Mouse (Mus musculus) stomach, embryonic 14.5 days (tissue): ENCODE data around the gene Pdgfb. TPM values are rescaled to one million over a fixed set of nuclear protein-coding genes. Genes with fewer than 3 reads are reported as not detected.

ENCODE experiments used
- ATAC-seq: fragments of 200-750 bp; cut with Nextera tagmentation; 2 replicates; pipeline ENCODE4 v1.8.0; 2017; ENCODE audit warnings: low read depth, moderate TSS enrichment; ENCODE audit not compliant: insufficient number of reproducible peaks, insufficient read depth, low FRiP score
- H3K27ac ChIP-seq: fragments of 300-500 bp; sonication (generic); 2 replicates; pipeline ENCODE4 v1.5.1; 2014; ENCODE audit warnings: mild to moderate bottlenecking, low read length, moderate library complexity, mixed read lengths
- H3K27me3 ChIP-seq: fragments of 300-500 bp; sonication (generic); 2 replicates; pipeline ENCODE4 v1.6.1; 2014; ENCODE audit warnings: low read length, control low read depth, mixed read lengths; ENCODE audit not compliant: control insufficient read depth, insufficient read depth
- H3K36me3 ChIP-seq: fragments of 300-500 bp; sonication (generic); 2 replicates; pipeline ENCODE4 v1.6.1; 2014; ENCODE audit warnings: mild to moderate bottlenecking, control low read depth, low read length, moderate library complexity, mixed read lengths; ENCODE audit not compliant: control insufficient read depth, insufficient read depth
- H3K4me1 ChIP-seq: fragments of 300-500 bp; sonication (generic); 2 replicates; pipeline ENCODE4 v1.6.1; 2014; ENCODE audit warnings: low read length, control low read depth, mixed read lengths; ENCODE audit not compliant: control insufficient read depth, insufficient read depth
- H3K4me2 ChIP-seq: fragments of 300-500 bp; sonication (generic); replicated peaks from 2 replicates; pipeline ENCODE4 v1.6.1; 2014; ENCODE audit warnings: low read depth, low read length, control low read depth
- H3K4me3 ChIP-seq: fragments of 300-500 bp; sonication (generic); 2 replicates; pipeline ENCODE4 v1.5.1; 2014; ENCODE audit warnings: low read depth, low read length, control low read depth
- H3K9ac ChIP-seq: fragments of 300-500 bp; sonication (generic); replicated peaks from 2 replicates; pipeline ENCODE4 v1.6.1; 2014; ENCODE audit warnings: low read depth, mild to moderate bottlenecking, control low read depth, low read length, moderate library complexity, mixed read lengths
- H3K9me3 ChIP-seq: fragments of 300-500 bp; sonication (generic); 2 replicates; pipeline ENCODE4 v1.6.1; 2016; ENCODE audit warnings: low read depth, low read length, control low read depth; ENCODE audit not compliant: control insufficient read depth
- WGBS: fragments of 180-500 bp; shearing (Covaris S2); extraction: QIAGEN DNeasy Blood & Tissue Kit; methylation state at CpG from one replicate; pipeline ENCODE4 v1.1.7; 2014; 5-methylcytosine and 5-hydroxymethylcytosine counted together
- polyA plus RNA-seq: library from polyadenylated mRNA; unstranded; fragments of >200 nt; fragmentation: Nextera tagmentation; extraction: Ambion mirVana; gene quantifications from 2 replicates; pipeline ENCODE4 v1.2.1, GENCODE M21; 2014

Gene Pdgfb
- polyA plus RNA-seq, 1 experiment from 2014 or later = 5.0 TPM

DNA sequence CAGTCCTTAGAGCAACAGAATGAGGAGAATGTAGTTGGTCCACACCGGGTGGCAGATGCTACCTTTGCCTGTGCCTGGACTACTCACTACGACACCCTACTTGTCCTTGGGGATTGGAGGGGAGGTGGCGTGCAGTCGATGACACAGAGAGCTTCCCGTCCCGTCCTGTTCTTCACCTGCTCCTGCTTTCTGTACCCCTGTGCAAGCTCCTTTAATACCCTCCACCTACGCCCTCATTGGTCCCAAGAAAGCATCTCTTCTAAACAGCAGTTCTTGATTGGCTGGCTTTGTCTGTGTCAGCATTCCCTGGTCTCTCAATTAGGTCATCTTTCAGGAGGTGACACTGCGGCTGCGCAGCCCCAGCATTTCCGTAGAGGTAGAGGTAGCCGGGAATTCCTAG is 43.8 kb downstream of the Pdgfb start, which contains the start of gene Cbx7:
Gene Cbx7, minus strand, starts transcription at position 180 of the 400 bp plus-strand sequence.
- no peaks in the 10 kb centered on the region for H3K4me1 ChIP-seq
- no peak within 1 kb of the TSS for H3K27ac ChIP-seq
- H3K4me3 ChIP-seq = no peak within 1 kb of the TSS
- no peak within 1 kb of the TSS for H3K4me2 ChIP-seq
- no peaks in the 10 kb centered on the region for H3K36me3 ChIP-seq
- no peak within 1 kb of the TSS for H3K9ac ChIP-seq
- H3K9me3 ChIP-seq = no peaks in the 10 kb centered on the region
- ATAC-seq = no peak
- WGBS = 93% methylated on average over 11 of the region's 11 CpGs
- H3K27me3 ChIP-seq = no peaks in the 10 kb centered on the region

DNA sequence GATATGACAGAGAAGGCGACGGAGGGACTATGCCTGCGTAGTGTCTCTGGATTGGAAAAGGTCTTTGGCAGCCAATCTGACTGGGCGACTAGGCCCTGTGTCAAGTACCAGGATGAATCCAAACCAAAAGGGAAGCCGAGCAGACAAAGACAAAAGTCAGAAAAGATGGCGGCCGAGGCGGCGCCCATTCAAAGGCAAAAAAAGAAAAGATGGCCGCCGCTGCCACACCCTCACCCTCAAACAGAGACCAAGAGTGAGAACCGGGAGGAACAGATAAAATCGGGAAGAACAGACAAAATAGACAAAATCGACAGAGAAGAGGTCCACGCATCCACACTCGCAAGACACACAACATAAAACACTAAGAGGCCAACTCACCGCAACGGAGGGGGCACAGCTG is 44.3 kb downstream of the Pdgfb start:
- no peaks in the 10 kb centered on the region for H3K27me3 ChIP-seq
- no peak for ATAC-seq
- H3K4me1 ChIP-seq = no peaks in the 10 kb centered on the region
- no peak overlapping the region for H3K4me3 ChIP-seq
- no peak overlapping the region for H3K9ac ChIP-seq
- 94% methylated on average over 18 of the region's 18 CpGs for WGBS
- H3K4me2 ChIP-seq = no peak overlapping the region
- H3K36me3 ChIP-seq = no peaks in the 10 kb centered on the region
- H3K9me3 ChIP-seq = no peaks in the 10 kb centered on the region
- H3K27ac ChIP-seq = no peak overlapping the region

DNA sequence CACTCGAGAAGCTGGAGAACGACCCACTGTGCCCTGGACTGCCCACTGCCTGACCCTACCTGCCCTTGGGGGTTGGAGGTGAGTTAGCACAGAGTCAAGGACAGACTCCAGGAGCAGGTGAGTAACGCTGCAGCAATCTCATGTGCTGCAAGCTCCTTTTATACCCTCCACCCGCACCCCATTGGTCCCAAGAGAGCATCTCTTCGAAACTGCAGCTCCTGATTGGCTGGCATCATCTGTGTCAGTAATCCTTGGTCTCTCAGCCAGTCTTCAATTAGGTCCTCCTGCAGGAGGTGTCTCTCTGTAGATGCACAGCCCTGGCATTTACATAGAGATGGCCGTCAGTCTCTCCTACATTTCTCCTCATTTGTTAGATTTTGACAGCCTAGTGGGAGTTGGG is 47.4 kb downstream of the Pdgfb start:
- no peaks in the 10 kb centered on the region for H3K27me3 ChIP-seq
- no peak overlapping the region for H3K4me2 ChIP-seq
- 80% methylated on average over 6 of the region's 6 CpGs for WGBS
- H3K4me1 ChIP-seq = no peaks in the 10 kb centered on the region
- no peak overlapping the region for H3K9ac ChIP-seq
- no peaks in the 10 kb centered on the region for H3K9me3 ChIP-seq
- no peak overlapping the region for H3K27ac ChIP-seq
- no peak for ATAC-seq
- no peak overlapping the region for H3K4me3 ChIP-seq
- no peaks in the 10 kb centered on the region for H3K36me3 ChIP-seq

DNA sequence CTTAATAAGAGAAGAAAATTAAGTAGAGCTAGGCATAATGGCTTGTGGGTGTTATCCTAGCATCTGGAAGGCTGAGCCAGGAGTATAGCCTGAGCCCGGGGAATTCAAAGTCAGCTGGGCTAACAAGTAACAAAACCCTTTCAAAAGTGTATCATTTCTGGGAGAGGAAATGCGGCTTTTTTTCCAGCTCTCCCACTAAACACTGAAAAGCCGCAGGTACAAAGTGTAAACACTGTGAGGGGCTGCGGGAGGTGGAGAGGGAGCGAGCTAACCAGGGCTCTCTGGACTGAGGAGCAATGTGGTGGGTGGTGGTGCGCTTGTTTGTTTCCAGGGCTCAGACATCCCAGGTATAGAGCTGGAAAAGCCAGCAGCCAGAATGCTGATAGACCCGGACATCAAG is 50.4 kb downstream of the Pdgfb start:
- WGBS = 59% methylated on average over 7 of the region's 7 CpGs
- Histone ChIP-seq H3K9ac (no peak overlapping the region), H3K9me3 (no peaks in the 10 kb centered on the region), H3K27ac (no peak overlapping the region), H3K27me3 (no peaks in the 10 kb centered on the region), H3K4me2 (no peak overlapping the region), H3K4me1 (no peaks in the 10 kb centered on the region), H3K4me3 (no peak overlapping the region), H3K36me3 (no peaks in the 10 kb centered on the region)
- ATAC-seq = no peak

DNA sequence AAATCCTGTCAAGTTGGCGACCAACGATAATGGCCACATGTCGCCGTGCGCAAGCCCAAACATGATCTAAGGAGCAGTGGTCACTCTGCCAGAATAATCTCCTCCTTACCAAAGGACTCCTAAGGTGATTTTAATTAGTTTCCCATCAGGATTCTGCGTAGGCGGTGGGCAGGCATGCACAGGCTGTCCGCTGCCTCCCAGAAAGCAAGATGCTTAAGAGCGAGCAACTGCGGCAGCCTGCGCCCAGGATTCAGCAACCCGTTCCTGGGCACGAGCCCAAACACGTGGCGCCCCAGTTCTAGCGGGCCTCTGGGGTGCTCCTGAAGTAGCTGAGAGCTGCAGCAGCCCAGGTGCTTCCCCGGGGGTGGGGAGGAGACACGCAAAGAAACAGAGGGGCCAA is 52.1 kb downstream of the Pdgfb start:
- no peaks in the 10 kb centered on the region for H3K4me1 ChIP-seq
- H3K27me3 ChIP-seq = no peaks in the 10 kb centered on the region
- no peak overlapping the region for H3K27ac ChIP-seq
- no peak overlapping the region for H3K9ac ChIP-seq
- no peak for ATAC-seq
- H3K36me3 ChIP-seq = no peaks in the 10 kb centered on the region
- 91% methylated on average over 18 of the region's 18 CpGs for WGBS
- no peak overlapping the region for H3K4me2 ChIP-seq
- no peak overlapping the region for H3K4me3 ChIP-seq
- no peaks in the 10 kb centered on the region for H3K9me3 ChIP-seq

DNA sequence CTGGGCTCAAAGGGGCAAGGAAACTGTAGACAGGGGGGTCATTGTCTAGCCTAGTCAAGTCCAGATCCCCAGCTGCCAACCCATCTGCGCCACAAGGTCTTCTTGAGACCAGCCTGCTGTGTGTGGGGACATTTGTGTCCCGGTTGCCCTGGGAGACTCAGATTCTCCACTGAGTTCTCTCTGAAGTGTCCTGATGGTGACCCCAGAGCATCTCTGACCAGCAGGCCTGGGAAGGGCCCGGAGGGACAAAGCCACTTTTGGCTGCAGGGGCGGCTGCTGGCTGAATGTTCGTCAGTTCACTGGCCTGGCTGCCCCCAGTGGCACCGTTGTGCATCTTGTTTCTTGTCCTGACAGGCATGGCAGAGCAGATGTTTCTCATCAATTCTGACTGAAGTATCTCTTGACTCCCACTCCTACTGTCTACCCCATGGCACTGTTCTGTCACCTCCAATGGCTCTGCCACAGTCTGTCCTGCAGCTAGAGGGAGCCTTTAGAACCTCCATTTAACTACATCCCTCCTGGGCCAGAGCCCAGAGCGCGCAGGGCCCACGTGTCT is 53.3 kb downstream of the Pdgfb start:
- no peak for ATAC-seq
- WGBS = 52% methylated on average over 9 of the region's 9 CpGs
- Histone ChIP-seq H3K9ac (no peak overlapping the region), H3K4me2 (no peak overlapping the region), H3K27ac (no peak overlapping the region), H3K4me3 (no peak overlapping the region), H3K9me3 (no peaks in the 10 kb centered on the region), H3K4me1 (no peaks in the 10 kb centered on the region), H3K27me3 (no peaks in the 10 kb centered on the region), H3K36me3 (no peaks in the 10 kb centered on the region)

DNA sequence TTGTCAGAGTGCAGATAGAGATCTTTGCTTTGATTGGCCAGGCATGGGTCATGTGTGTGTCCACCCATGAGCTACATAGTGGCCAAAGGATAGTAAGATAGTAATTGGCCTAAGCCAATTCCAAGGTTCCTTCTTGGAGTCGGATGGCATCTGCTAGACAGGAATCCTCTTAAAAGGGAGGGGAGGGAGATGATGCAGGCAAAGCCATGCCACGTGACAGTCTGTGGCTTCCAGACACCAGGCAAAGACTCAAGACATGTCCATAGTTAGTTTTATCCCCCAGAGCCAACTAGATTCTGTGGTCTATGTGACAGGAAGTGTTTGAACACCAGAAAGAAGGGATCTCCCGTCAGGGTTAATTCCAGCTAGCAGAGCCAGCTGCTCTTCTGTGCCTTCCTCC is 56.4 kb downstream of the Pdgfb start:
- Histone ChIP-seq H3K36me3 (no peaks in the 10 kb centered on the region), H3K4me3 (no peak overlapping the region), H3K4me1 (no peaks in the 10 kb centered on the region), H3K4me2 (no peak overlapping the region), H3K27ac (no peak overlapping the region), H3K9me3 (no peaks in the 10 kb centered on the region), H3K9ac (no peak overlapping the region), H3K27me3 (no peaks in the 10 kb centered on the region)
- no peak for ATAC-seq
- 49% methylated on average over 3 of the region's 3 CpGs for WGBS

DNA sequence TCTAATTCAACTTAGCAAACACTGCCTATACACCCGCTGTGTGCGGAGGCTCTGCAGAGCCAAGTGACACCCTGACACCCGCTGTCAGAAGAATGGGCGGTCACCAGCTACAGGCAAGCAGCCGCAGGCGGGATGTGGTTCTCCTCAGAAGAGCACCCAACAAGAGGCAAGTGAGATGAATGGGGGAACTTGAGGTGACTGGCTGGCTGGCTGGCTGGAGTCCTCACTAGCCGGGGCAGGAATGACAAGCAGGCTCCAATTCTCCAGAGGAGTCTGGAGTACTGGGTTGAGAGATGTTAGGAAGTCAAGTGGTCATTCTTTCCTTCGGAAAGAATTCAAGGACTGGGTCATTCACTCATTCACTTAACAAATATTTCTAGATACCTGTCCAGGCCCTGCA is 58.2 kb downstream of the Pdgfb start:
- Histone ChIP-seq H3K9ac (no peak overlapping the region), H3K9me3 (no peaks in the 10 kb centered on the region), H3K4me3 (no peak overlapping the region), H3K27me3 (no peaks in the 10 kb centered on the region), H3K4me1 (0 out of 2 replicates have a peak, but pooled peaks cover 5% of the 10 kb centered on the region), H3K27ac (no peak overlapping the region), H3K36me3 (no peaks in the 10 kb centered on the region), H3K4me2 (no peak overlapping the region)
- WGBS = 74% methylated on average over 8 of the region's 8 CpGs
- ATAC-seq = no peak

DNA sequence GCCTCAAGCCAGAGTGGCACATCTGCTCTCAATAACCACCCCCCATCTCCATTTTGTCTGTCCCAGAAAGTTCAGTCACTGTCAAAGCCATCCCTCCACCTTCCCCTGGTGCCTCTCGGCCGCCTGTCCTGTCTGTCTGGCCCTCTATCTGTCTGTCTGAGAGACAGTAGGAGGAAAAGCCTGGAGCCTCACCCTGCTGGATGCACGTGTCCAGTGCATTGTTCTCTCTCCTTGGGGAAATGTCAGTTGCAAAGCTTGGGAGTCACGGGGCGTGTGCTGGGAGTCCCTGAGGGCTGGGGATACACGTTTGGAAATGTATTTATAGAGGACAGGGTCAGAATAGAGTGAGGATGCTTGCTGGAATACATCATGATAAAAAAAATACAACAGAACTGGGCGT is 61.3 kb downstream of the Pdgfb start:
- no peak overlapping the region for H3K27ac ChIP-seq

More for the DNA sequence above, 61.3 kb downstream of the Pdgfb start:
- H3K36me3 ChIP-seq = no peaks in the 10 kb centered on the region
- ATAC-seq = no peak
- H3K27me3 ChIP-seq = no peaks in the 10 kb centered on the region
- no peak overlapping the region for H3K4me3 ChIP-seq
- peaks cover 26% of the 10 kb centered on the region for H3K4me1 ChIP-seq
- WGBS = 68% methylated on average over 7 of the region's 7 CpGs
- no peak overlapping the region for H3K4me2 ChIP-seq
- H3K9ac ChIP-seq = no peak overlapping the region
- no peaks in the 10 kb centered on the region for H3K9me3 ChIP-seq
